Mouse (Mus musculus): ENCODE data around the gene Ednrb.
"Not testable (repeated sequence)": the region's sequence is repeated elsewhere in the genome, so short reads cannot be mapped to it uniquely, and the experiment has no call there.

Gene Ednrb

GRCm38 (mm10) chr14:103823501-103823900 is 20.7 kb downstream of the Ednrb start:
- DNase-seq (ENCODE audit: low read depth, low spot score) = no peak

DNA sequence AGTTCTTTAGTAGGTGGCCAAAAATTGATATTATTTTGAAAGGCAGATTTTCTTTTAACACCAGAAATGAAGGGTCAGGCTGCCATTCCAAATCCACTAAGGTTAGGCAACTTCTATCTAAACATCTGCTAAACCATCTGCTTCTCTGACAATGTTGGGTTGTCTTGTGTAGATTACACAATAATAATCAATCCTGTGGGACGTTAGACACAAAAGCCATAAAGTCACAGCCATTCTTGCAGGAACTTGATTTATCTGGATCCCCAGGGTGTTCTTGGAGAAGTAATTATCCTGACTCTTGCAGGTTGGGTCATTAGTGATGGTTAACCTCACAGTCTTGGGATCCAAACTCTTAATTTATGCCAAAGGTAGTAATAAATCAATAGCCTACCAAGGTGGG is 21.6 kb downstream of the Ednrb start:
- DNase-seq (ENCODE audit: low read depth, low spot score) = no peak

DNA sequence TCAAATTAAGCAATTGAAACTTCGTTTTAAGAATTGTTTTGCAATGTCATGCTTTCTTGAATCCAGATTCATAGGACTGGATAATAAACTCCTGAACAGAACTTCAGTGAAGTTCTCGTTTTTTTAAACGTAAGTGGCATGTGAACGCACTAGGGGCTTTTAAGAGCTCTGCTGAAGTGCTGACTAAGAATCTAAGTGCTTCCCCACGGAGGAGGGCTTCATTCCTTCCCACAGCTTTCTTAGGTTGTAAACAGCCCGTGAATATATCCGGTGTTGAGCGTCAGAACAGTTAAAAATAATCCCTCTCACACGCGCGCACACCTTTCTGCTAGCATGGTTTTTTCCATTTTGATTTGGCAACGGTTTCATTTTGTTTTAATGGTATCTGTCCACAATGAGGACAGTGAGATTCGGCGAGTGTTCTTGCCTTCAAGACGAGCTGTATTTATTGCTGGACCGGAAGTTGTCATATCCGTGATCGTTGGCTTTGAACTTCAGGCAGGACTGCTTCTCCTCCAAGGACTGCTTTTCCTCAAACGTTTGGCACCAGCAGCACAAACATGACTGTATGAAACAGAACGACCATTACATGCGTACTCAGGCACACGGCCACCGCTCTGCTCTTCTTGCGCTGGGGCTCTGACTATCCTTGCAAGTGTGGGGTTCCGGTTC is 27.4 kb downstream of the Ednrb start:
- DNase-seq (ENCODE audit: low read depth, low spot score) = no peak

- no peak for DNase-seq (ENCODE audit: low read depth, low spot score)
These were observed 28.7 kb downstream of the Ednrb start for GRCm38 (mm10) chr14:103815542-103815941.

GRCm38 (mm10) chr14:103814015-103814691 is 30.0 kb downstream of the Ednrb start:
- DNase-seq (ENCODE audit: low read depth, low spot score) = peak; percentile 1

DNA sequence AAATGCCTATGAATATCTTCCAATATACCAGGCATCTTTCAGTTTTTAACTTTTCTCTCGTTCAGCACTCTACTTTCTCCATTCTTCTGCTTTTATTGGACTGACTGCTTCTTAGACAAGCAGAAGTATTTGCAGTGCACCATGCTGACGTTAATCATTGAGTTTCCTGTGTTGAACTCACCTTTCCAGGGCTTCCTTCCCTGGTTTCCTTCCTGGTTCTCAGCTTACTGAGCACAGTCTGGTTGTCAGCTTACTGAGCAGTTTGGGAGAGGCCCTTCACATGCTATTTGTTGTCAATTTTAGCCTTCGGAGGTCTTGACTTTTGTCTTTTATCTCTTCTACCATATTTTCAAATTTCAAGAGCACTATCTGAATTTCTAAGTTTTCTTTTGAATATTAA is 31.0 kb downstream of the Ednrb start:
- DNase-seq (ENCODE audit: low read depth, low spot score) = no peak

- no peak for DNase-seq (ENCODE audit: low read depth, low spot score)
These were observed 32.9 kb downstream of the Ednrb start for GRCm38 (mm10) chr14:103811291-103811690.

DNA sequence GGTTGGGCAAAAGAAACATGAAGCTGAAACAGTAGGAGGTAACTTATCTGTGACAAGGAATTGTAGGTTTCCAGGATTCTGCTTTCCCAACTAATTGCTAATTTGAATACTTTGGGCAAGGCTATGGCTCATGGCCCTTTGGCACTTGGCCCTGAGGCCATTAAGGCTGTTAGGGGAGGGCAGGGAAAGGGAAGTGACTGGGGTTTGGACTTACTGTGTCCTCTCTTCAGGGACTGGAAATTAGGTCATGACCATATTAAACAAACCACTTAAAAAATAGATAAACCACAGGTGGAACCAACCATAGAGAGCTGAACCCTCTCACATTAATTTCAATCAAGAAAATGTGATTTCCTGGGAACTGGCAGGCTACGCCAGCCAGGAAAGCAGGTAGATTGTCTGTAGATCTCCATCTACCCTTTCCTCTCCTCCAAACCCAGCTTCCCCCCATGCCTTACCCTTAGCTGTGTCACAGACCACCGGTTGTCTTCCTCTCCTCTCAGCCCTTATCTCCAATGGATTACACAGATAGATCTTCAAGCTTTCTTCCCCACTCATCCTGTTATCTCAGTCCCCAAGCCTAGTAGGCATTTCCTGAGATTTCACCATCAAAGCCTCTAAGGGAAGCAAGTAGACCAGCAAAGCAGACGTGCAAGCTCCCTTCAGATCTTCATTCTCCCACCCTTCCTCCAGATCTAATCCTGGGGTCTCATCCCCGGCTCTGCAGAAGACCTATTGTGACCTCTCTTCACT is 40.1 kb downstream of the Ednrb start:
- DNase-seq (ENCODE audit: low read depth, low spot score) = no peak

GRCm38 (mm10) chr14:103797123-103797522 is 47.1 kb downstream of the Ednrb start:
- no peak for DNase-seq (ENCODE audit: low read depth, low spot score)

DNA sequence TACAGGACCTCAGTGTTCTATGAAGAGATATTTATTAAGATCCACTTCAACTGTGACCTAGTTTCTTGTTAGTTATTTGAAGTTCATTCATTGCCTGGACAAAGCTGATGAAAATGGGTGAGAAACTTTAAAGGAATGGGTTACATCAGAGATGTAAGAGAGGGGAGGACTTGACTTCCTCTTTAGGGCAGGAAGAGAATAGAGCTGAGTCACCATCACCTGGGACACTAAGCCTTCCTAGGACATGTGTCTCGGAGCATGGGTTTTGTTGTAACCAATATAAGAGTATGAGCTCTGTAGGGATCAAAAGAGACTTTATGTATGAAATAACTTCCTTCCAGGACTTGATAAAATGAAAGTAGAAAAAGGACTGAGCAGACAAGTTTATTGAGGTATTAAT is 48.6 kb downstream of the Ednrb start:
- DNase-seq (ENCODE audit: low read depth, low spot score) = no peak

DNA sequence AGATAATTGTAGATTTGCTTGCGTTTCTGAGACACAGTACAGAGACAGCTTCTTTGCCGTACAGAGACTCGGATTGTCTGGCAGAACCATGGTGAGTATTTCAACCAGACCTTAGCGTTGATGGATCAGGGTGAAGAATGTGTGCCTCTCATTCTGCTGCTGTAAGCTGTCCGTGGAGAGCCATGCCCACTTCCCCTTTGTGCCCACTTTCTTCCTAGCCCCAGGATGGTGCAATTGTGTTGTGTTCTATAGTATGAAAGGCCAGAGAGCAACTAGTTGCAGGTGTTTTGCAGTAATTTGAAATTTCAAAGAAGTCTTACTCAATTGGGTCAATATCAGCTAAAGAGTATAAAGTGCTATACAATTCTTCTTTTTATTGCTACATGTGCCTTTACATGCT is 50.8 kb downstream of the Ednrb start:
- no peak for DNase-seq (ENCODE audit: low read depth, low spot score)

DNA sequence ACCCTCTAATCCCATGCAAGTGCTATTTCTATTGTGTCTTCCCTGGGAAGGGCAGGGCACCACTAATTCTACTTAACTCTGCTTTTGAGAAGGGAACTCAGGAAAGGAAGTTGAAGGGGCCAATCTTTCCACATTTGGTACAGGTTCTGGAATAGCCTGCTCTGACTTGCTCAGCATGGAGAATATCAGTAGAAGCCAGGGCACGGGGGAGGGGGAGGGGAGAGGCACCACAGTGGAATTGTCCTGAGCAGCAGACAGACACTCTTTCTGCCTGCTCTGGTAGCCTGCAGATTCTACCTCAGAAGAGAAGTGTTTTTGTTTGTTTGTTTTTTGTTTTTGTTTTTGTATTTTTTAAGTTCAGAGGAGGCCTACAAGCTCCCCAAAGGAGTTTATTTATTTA is 51.5 kb downstream of the Ednrb start:
- no peak for DNase-seq (ENCODE audit: low read depth, low spot score)

DNA sequence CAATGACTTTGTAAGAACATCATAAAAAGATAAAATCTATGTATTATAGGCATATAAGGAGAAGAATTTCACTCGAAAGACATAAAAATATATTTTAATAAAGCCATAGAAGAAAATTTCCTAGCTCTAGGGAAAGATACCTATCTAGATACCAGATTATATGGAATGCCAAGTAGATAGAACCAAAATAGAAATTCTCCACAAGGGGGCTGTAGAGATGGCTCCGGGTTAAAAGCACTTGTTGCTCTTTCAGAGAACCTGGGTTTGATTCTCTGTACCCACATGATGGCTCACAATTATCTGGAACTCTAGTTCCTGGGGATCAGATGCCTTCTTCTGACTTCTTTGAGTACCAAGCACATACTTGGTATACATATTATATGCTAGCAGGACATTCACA is 56.7 kb downstream of the Ednrb start:
- DNase-seq (ENCODE audit: low read depth, low spot score) = no peak

- DNase-seq (ENCODE audit: low read depth, low spot score) = no peak
These were observed 58.9 kb downstream of the Ednrb start for GRCm38 (mm10) chr14:103785096-103785965.

DNA sequence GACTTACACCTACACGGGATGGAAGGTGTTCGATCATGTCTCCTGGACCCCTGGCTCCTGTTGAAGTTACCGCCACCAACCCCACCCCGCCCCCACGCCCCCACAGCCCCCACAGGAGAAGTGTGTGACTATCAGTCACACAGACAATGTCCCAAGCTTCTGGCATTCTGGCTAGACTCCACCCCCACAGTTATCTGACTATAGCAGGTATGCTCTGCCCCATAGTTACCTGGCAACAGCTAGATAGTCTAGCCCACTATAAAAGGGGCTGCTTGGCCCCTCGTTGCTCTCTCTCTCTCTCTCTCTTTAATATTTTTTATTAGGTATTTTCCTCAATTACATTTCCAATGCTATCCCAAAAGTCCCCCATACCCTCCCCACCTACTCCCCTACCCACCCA is 63.9 kb downstream of the Ednrb start:
- DNase-seq (ENCODE audit: low read depth, low spot score) = not testable (repeated sequence)

DNA sequence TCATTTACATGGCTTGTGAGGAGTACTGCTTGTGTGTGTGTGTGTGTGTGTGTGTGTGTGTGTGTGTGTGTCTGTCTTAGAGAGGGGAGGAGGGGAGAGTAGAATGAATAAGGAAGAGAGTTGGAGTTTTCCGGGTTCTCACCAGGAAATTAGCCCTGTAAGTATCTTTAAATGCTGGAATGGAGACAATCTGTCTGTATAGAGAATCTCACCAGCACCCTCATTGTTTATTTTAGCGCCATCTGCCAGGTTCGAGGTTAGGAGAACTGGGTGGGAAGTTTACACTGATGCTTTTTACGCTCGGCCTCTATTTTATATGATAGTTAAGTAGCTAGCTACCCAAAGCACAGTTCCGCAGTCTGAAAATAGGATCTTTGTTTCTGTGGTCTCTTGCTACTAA is 64.9 kb downstream of the Ednrb start:
- DNase-seq (ENCODE audit: low read depth, low spot score) = no peak

- no peak for DNase-seq (ENCODE audit: low read depth, low spot score)
These were observed 65.6 kb downstream of the Ednrb start for GRCm38 (mm10) chr14:103778533-103779151.

GRCm38 (mm10) chr14:103778009-103778431 is 66.2 kb downstream of the Ednrb start:
- no peak for DNase-seq (ENCODE audit: low read depth, low spot score)

DNA sequence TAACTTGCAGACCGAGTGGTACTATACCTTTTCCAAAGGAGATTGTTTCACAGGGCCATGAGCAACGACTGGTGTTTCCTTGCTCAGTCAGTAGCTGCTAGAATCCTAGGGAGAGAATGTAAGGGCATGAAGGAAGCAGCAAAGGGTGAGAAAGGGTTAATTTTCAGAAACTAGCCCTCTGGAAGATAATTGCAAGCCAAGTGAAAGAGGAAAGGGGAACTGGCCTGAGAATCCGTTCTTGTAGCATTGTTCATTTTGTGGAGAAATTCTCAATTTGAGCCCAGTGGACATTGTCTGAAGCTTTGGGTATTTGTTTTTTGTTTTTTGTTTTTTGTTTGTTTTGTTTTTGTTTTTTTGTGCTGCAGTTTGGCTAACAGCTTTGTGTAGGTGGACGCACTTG is 66.8 kb downstream of the Ednrb start:
- no peak for DNase-seq (ENCODE audit: low read depth, low spot score)

DNA sequence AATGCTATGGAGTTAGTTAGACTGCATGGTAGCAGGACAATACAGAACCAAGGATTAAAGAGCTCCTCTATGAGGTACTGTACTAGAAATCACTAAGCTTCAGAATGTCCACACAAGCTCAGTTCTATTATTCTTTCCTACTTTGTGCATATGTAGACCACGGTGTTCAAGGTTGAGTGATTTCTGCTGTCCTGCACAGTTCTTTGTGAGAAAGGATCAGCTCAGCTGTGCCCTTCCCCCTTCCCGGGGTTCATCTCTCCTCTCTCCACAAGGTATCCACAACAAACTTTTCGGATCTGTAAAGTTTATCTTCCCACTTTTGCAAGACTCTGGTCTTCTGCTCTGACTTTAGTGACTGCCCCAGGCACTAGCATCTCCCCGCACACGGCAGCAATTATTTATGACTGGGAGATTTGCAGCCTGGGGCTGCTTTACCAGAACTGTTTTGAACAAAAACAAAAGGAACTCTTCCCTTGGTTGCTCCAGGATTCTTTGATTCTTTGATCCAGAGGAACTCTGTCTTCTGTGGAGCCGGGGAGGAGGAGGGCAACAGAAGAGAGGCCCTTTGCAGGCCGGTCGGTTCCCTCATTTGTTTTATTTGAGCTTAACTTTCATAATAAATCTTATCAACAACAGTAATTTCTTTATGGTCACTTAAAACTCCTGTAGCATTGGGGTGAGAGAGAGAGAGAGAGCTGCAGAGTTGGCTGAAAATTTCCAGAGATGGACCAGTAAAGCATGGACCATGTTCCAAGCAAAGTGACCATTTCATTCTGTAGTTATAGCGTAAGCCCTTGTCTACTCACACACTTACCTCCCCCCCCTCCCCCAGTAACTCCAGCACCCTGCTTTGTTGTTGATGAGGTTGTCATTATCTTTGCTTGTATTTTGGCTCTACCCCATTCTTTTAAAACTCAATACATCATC is 74.6 kb downstream of the Ednrb start:
- DNase-seq (ENCODE audit: low read depth, low spot score) = no peak
